Mouse (Mus musculus): ENCODE data around the gene Pbx2.

The Pbx2 gene

DNA sequence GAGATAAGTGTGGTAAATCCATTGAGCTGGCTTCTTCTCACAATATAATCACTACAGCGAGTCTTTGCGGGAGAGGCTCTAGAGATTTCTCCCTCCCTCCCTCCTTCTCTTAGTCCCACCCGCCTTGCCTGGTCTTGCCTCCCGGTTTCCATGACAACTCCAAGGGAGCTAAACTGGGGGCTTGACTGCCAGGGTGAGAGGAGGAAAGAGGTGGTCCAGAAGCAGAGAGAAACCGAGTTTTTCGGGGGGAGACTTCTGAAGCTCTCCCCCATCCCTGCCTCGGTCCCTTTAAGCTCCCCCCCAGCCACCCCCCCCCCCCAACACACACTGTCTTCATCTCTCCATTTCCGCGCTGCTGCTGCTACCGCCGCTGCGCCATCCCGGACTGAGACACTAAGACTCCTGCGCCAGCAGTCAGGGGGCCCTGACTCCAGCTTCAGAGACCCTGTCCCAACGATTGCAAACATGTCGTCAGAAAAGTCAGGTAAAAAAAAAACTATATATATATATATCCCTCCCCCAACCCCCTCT is 38.2 kb downstream of the Pbx2 start, which contains the start of gene Prrt1:
TSS of gene Prrt1 (plus strand) at position 313 of the 531 bp plus-strand sequence.
- peak; percentile 86 to 92 for DNase-seq (ENCODE audit: low spot score in 2 of 2)

DNA sequence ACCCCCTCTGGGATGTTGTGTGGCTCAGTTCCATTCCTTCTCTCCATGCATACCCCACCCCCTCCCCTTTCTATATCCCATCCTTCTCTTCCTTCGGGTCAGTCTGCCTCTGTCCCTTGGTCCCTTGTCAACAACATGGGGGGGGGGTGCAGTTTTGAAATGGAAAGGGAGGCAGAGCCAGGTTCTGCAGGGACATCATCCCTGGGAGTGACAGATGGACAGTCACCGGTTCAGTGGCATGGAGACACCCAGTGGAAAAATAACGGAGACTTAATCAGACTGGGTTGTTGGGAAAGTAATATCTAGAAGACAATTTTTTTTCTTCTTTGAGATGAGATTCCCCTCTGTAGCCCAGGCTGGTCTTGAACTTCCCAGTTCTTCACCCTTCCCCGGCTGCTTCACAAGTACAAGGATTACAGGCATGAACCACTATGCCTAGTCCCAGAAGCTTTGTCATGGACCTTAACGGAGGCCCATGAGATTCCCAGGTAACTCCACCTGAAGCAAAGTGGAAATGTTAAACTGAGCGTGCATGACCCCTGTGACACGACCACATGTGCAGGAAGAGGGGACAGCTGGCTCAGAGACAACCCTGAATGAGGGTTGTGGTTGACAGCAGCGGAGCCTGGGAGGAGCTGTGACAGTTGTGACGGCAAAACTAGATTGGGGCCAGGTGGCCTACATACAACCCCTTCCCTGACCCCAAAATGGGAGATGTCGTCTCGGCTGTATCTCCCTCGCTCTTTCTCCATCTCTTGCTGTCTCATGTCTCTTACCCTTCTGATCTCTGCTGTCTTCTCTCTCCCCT is 38.9 kb downstream of the Pbx2 start:
- DNase-seq (ENCODE audit: low spot score in 2 of 2): no peak

DNA sequence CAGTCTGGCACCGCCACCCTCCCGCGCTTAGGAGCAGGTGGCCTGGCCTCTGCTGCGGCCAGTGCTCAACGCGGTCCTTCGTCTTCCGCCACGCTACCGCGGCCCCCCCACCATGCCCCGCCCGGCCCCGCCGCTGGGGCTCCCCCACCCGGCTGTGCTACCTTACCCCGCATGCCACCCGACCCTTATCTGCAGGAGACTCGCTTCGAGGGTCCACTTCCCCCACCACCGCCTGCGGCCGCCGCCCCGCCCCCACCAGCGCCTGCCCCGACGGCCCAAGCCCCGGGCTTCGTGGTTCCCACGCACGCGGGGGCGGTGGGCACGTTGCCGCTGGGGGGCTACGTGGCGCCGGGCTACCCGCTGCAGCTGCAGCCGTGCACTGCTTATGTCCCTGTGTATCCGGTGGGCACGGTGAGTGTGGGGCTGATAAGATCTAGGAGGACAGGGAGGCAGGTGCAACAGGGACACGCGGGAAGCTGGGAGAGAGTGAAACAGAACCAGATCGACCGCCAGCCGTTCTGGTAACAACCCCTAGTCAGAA is 39.8 kb downstream of the Pbx2 start:
- DNase-seq (ENCODE audit: low spot score in 2 of 2): peak in 1 of 2 experiments; percentile 64

DNA sequence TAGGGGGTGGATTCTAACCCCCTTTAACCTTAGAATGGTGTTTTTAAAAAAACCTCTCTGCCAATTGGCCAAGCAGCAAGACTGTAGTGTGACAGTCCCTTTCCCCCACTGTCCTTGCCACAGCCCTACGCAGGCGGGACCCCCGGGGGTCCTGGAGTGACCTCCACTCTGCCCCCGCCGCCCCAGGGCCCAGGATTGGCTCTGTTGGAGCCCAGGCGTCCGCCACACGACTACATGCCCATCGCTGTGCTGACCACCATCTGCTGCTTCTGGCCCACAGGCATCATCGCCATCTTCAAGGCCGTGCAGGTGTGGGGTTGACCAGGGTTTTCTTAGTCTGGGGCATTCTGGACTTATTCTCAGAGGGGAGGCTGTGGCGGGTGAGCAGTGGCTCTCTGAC is 40.6 kb downstream of the Pbx2 start:
- no peak for DNase-seq (ENCODE audit: low spot score in 2 of 2)

DNA sequence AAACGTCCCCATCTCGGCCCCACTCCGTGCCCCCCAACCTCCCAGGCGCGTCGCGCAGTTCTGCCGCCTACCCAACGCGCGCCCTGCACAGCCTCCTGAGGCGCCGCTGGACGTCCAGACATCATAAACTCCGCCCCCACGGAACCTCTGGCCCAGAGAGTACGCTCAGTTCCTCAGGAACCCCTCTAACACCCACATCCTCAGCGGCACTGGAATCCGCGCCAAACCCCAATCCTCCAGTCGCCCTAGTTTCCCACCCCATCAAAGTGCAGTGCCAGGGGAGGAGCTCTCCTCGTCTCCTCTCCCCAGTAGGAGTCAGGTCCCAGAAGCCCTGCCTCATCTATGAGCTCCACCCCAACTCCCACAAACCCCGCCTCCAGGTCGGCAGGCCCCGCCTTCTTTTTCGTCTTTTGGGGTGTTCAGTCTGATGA is 41.2 kb downstream of the Pbx2 start:
- peak; percentile 88 to 89 for DNase-seq (ENCODE audit: low spot score in 2 of 2)

DNA sequence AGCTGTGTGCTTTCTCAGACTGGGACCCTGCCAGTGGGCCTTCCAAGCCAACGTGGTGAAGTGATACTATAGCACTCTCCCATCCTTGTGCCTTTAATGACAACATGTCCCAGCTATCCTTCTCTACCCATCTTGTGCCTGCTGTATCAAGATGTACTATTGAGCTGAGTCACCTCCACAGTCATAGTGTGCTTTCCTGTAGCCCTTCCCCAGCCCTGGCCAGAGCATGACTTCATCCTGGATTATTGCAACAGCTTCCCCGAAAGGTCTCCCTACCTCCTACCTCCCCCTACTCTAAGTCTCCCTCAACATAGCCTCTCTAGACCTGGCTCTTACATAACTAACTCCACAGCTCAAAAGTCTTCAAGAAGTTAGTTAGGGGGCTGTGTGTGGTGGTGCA is 44.6 kb downstream of the Pbx2 start:
- DNase-seq (ENCODE audit: low spot score in 2 of 2): no peak

DNA sequence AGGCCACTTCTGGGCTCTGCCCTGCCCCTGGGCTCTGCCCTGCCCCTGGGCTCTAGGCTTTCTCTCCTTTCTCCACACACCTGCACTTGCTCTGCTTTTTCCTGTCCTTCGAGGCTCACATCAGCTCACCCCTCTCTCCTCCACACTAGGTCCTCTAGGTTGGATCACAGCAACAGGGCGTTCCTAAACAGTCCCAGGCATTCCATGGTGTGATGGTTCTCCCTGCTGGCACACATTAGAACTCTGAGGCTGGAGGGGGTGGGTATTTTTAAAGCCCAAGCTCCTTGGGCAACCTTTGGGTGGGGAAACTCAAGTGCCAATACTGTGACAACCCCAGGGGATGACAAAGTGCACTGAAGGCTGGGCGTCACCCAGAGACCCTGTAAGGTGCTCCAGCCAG is 46.4 kb downstream of the Pbx2 start:
- no peak for DNase-seq (ENCODE audit: low spot score in 2 of 2)

DNA sequence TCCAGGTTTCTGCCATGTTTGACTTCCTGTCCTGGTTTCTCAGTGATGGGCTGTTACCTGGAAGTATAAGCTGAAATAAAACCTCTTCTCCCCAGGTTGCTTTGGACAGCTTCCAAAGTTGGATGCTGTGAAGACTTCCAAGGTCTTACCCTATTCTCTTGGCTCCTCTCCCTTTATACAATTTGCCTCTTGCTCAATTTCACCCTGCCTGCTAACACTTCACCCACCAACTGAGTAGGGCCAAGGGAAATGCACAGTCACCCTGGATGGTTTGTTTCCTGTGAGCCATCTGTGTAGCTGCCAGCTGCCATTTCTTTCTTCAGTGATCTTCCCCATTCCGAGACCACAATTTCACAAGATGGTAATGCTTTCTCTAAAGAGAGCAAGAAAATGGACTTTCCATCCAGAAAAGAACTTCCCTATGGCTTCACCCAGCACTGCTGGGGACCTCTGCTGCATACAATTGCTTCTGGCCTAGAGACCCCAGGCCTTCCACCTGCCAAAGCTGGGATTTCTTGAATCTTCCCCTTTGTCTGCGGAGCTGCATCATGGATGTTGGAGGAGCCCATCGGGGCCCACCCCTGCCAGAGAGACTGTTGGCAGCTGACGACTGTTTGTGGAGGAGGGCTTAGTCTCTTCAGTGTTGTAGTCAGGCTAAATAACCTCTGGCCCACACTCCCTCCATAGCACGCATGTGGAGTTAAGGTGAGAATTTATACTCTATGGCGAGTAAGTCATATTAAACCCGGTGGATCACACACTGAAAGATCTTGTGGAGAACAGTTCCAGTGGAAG is 48.6 kb downstream of the Pbx2 start:
- DNase-seq (ENCODE audit: low spot score in 2 of 2): no peak

DNA sequence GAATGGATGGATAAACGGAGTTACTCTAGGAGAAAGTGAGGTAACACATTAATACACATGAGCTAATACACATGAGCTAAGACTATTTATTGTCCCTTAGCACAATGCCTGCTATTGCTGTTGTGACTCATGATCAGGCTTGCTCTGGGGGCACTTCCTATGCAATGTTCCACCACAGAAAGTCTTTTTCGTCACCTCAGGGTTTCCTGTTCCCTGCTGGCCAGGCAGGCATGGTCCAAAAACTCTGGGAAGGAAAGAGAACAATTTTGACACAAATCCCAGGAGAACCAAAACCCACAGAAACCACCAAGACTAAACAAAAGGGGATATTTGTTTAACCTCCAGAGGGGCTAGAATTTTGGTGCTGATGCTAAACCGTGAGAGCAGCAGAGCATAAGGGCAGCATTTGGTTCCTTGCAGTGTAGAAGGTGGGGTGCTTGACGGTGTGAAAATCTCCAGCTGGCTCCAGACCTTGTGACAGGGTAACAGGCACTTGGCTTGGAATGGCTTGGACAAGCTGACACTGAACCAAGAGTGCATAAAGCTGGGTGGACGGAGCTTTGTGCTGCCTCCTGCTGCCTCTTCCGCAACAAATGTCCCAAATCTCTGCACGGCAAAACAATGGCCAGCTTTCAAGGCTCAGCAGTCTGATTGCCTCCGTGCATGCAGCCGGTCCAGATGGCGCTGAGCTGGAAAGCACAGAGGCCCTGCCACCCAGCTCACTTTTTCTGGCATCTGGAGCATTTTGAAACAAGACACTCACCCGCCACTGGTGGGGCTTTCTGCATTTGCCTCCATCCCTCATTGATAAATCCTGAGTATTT is 49.9 kb downstream of the Pbx2 start:
- peak; percentile 53 to 64 for DNase-seq (ENCODE audit: low spot score in 2 of 2)

DNA sequence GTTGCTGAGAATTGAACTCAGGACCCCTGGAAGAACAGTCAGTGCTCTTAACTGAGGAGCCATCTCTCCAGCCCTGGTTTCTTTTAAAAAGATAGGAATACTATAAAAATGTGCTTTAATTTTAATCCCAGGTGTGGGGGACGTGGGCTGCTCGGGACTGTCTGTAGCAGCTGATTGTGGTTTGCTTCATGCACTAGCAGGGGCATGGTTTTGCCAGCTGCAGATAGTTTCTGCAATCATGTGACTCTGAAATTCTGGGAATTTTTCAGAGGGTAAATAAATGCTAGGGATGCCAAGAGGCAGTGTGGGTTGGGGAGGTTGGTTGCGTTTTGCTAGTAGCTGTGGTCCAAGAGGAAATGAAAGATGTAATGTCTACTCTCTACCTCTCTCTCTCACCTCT is 50.9 kb downstream of the Pbx2 start:
- DNase-seq (ENCODE audit: low spot score in 2 of 2): no peak

DNA sequence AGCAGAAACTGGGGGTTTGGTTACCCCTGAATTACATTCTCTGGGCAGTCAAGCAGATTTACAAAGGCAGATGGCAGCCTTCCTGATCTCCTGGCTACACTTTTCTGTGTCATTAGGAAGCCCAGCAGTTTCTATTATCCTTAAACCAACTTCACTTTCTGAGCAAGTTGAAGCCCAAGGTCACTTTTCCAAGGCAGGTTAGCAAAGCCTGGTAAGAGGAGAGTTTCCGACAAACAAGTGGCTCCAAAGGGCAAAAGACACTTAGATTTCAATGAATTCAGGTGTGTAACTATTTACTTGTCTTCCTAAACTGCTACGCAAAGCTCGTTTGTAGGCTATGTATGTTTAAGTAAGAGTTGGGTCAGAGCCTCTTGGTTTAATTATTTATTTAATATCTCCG is 52.3 kb downstream of the Pbx2 start:
- DNase-seq (ENCODE audit: low spot score in 2 of 2): no peak

DNA sequence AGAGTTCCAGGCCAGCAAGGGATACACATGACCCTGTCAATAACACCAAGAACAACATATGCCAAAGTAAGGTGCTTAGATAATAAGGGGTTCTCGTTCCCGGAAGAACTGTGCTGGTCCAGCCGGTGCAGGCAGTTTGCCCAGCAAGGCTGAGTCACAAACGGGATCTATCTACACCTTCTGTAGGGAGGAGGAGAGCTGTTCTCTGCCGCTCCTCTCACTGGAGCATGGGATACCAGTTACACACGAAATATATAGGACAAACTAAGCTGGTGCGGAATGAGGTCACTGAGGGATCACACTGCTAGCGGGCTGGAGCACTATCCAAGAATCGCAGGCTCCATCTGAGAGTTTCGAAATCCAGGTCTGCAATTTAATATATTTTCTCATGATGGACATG is 52.9 kb downstream of the Pbx2 start:
- DNase-seq (ENCODE audit: low spot score in 2 of 2): peak in 1 of 2 experiments; percentile 39

DNA sequence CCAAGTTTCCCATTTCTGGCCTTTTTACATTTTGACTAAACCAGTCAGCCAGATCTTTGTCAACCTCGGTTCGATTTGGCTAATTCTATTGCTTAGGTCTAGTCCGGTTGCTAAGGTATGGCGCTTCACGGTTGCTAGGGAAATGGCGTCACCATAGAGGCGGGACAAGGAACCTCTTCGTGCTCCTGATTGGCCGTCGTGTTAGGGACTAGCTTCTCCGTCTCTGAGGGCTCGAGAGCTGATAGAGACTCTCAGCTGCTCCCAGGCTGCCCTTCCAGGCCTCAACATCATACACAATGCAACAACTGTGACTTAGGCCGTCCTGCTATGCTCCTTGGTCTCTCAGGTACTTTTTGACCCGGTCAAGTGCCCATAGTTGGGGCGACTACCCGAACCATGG is 53.5 kb downstream of the Pbx2 start, which contains the start of gene Fkbpl:
TSS of gene Fkbpl (plus strand) at position 157 of the 400 bp plus-strand sequence.
- DNase-seq (ENCODE audit: low spot score in 2 of 2): peak; percentile 98

DNA sequence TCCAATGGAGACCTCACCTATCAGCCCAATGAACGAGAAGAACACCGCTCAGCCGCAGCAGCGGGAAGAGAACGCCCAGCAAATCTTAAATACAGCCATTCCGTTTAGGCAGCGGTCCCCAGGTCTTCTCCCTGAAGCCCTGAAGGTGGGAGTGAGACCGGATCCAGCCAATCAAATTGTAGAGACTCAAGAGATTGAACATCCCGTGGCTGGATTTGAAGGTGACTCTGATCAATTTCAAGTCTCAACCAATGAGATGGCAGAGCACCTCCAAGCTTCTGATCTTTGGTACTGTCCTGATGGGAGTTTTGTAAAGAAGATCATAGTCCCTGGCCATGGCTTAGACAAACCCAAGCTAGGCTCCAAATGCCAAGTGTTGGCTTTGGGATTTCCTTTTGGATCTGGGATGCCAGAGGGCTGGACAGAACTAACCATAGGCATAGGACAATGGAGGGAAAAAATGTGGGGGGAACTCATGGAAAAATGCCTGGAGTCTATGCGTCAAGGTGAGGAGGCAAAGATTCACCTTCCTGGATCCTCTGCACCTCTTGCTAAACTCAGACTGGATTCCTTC is 54.3 kb downstream of the Pbx2 start:
- no peak for DNase-seq (ENCODE audit: low spot score in 2 of 2)

DNA sequence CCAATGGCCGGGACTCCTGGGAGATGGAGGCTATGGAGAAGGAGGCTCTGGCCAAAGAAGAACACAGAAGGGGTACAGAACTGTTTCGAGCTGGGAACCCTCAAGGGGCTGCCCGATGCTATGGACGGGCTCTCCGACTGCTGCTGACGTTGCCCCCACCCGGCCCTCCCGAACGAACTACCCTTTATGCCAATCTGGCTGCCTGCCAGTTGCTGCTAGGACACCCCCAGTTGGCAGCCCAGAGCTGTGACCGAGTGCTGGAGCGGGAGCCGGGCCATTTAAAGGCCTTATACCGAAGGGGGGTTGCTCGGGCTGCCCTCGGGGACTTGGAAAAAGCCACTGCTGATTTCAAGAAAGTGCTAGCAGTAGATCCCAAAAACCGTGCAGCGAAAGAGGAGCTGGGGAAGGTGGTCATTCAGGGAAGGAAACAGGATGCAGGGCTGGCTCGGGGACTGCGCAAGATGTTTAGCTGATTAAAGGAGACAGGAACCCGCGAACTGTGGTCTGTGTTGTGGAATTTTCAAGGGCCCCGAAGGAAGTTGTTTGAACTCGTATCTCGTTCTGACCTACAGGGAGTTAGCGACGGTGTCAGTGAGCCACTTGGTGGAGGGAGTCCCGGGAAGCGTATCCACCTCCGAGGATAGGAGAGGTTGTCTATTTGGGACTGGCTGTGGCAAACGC is 54.9 kb downstream of the Pbx2 start:
- peak in 1 of 2 experiments; percentile 56 for DNase-seq (ENCODE audit: low spot score in 2 of 2)

Data from right cerebral cortex, postnatal 10 days (tissue).